Mouse (Mus musculus) kidney, adult 9 months (tissue): ENCODE results near the gene Dmrtc1b.
"Not testable (repeated sequence)": the region's sequence is repeated elsewhere in the genome, so short reads cannot be mapped to it uniquely, and the experiment has no call there.

Experiments
- DNase-seq: peaks from one replicate; pipeline ENCODE4 v3.0.0; 2022

The Dmrtc1b gene

GRCm38 (mm10) chrX:102707535-102707934, at the start of gene Dmrtc1b, which contains the start of gene Gm9112:
Dmrtc1b (plus strand) TSS chrX:102707865.
Gm9112 (minus strand) TSS chrX:102707635.
- not testable (repeated sequence) for DNase-seq

GRCm38 (mm10) chrX:102660712-102661111, 47.0 kb upstream of the Dmrtc1b start:
- peak; percentile 51 for DNase-seq

- no peak for DNase-seq
These were observed 41.0 kb upstream of the Dmrtc1b start for GRCm38 (mm10) chrX:102666641-102667040.

GRCm38 (mm10) chrX:102684706-102685105, 23.0 kb upstream of the Dmrtc1b start:
- not testable (repeated sequence) for DNase-seq

GRCm38 (mm10) chrX:102686872-102687271, 20.8 kb upstream of the Dmrtc1b start, which contains the start of gene Gm3880:
Gm3880 (minus strand) TSS chrX:102686972.
- DNase-seq, result not testable (repeated sequence)

GRCm38 (mm10) chrX:102689252-102689651, 18.4 kb upstream of the Dmrtc1b start:
- peak; percentile 27 for DNase-seq

GRCm38 (mm10) chrX:102700636-102701035, 7.0 kb upstream of the Dmrtc1b start:
- not testable (repeated sequence) for DNase-seq

GRCm38 (mm10) chrX:102724226-102724625, 16.6 kb downstream of the Dmrtc1b start:
- DNase-seq, result not testable (repeated sequence)
